Mouse (Mus musculus) liver, embryonic 16.5 days (tissue): ENCODE data around the gene Tunar. TPM values are rescaled to one million over a fixed set of nuclear protein-coding genes. Genes with fewer than 3 reads are reported as not detected.

ENCODE experiments used
- ATAC-seq: fragments of 200-750 bp; cut with Nextera tagmentation; 2 replicates; pipeline ENCODE4 v1.8.0; 2017; ENCODE audit warnings: low read depth, mild to moderate bottlenecking, moderate number of reproducible peaks, moderate library complexity
- H3K27ac ChIP-seq: fragments of 300-500 bp; sonication (generic); 2 replicates; pipeline ENCODE4 v1.5.1; 2014; ENCODE audit warnings: mild to moderate bottlenecking, low read length
- H3K27me3 ChIP-seq: fragments of 300-500 bp; sonication (generic); 2 replicates; pipeline ENCODE4 v1.6.1; 2014; ENCODE audit warnings: low read depth, low read length, mixed read lengths; ENCODE audit not compliant: control insufficient read depth, insufficient read depth
- H3K36me3 ChIP-seq: fragments of 300-500 bp; sonication (generic); 2 replicates; pipeline ENCODE4 v1.6.1; 2014; ENCODE audit warnings: mild to moderate bottlenecking; ENCODE audit not compliant: control insufficient read depth, insufficient read depth
- H3K4me1 ChIP-seq: fragments of 300-500 bp; sonication (generic); 2 replicates; pipeline ENCODE4 v1.6.1; 2014; ENCODE audit warnings: low read depth, low read length, mixed read lengths; ENCODE audit not compliant: control insufficient read depth
- H3K4me2 ChIP-seq: fragments of 300-500 bp; sonication (generic); 2 replicates; pipeline ENCODE4 v1.6.1; 2014; ENCODE audit warnings: low read depth, low read length, mixed read lengths
- H3K4me3 ChIP-seq: fragments of 300-500 bp; sonication (generic); 2 replicates; pipeline ENCODE4 v1.5.1; 2014; ENCODE audit warnings: low read depth, mild to moderate bottlenecking, low read length
- H3K9ac ChIP-seq: fragments of 300-500 bp; sonication (generic); 2 replicates; pipeline ENCODE4 v1.6.1; 2014; ENCODE audit warnings: low read depth, low read length
- H3K9me3 ChIP-seq: fragments of 300-500 bp; sonication (generic); replicated peaks from 2 replicates; pipeline ENCODE4 v1.6.1; 2016; ENCODE audit warnings: low read length; ENCODE audit not compliant: control insufficient read depth
- WGBS: fragments of 180-500 bp; shearing (Covaris S2); extraction: QIAGEN DNeasy Blood & Tissue Kit; methylation state at CpG from one replicate; pipeline ENCODE4 v1.1.7; 2014; ENCODE audit not compliant: insufficient replicate concordance; 5-methylcytosine and 5-hydroxymethylcytosine counted together
- polyA plus RNA-seq: library from polyadenylated mRNA; unstranded; fragments of >200 nt; fragmentation: Nextera tagmentation; extraction: Ambion mirVana; gene quantifications from 2 replicates; pipeline ENCODE4 v1.2.1, GENCODE M21; 2015

Tunar gene
- polyA plus RNA-seq, 1 experiment from 2014 or later: not detected

DNA sequence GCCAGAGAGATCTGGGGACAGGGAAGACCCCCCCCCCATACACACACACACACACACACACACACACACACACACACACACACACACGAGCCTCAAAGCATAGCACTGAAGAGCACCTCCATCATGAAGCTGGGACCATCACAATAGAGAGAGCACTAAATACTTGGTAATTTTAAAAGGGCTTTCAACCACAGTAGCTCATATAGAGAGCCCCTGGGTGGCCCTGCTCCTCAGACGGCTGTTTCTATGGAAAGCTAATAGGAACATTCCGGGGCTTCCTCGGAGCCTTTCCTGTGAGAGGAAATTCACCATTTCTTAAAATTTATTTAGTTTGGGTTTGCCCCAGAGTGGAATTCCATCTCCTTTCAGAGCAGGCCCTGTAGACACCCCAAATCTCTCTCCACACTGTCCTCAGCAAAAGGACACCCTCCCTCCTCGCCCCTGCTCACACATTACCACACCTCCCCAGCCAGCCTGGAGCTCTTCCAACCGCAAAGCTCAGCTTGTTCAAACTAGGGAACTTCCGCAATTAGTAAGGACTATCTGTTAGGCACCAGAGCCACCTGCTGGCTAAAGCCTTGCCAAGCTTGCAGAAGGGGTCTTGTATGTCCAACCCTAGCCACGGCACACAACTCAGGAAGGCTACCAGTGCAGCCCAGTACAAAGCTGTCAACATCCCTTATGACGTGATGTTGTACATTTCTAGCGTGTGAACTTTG, 93.5 kb downstream of the Tunar start:
- no peak overlapping the region for H3K9ac ChIP-seq
- H3K9me3 ChIP-seq: no peaks in the 10 kb centered on the region
- 19% methylated on average over 10 of the region's 10 CpGs for WGBS
- no peak overlapping the region for H3K4me2 ChIP-seq
- no peaks in the 10 kb centered on the region for H3K36me3 ChIP-seq
- no peaks in the 10 kb centered on the region for H3K27me3 ChIP-seq
- ATAC-seq: no peak
- no peak overlapping the region for H3K4me3 ChIP-seq
- H3K27ac ChIP-seq: no peak overlapping the region
- no peaks in the 10 kb centered on the region for H3K4me1 ChIP-seq

DNA sequence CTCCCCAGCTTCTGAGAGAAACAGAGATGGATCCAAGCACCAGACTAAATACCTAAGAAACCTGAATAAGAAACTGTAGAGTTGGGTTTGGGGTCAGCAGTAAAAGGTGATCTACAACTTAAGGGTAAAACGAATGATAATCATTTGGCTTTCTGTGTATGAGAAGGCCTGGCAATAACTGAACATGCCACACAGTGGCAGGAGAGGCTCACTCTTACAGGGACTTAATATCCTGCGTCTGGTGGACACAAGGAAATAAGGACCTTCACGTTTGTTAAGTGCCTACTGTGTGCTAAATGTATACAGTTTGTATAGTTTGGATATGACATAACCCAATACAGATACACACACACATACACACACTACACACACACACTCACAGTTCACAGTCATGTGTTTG, 98.2 kb downstream of the Tunar start:
- Histone ChIP-seq H3K4me2 (no peak overlapping the region), H3K27me3 (no peaks in the 10 kb centered on the region), H3K36me3 (no peaks in the 10 kb centered on the region), H3K4me1 (no peaks in the 10 kb centered on the region), H3K4me3 (no peak overlapping the region), H3K9ac (no peak overlapping the region), H3K9me3 (no peaks in the 10 kb centered on the region), H3K27ac (no peak overlapping the region)
- WGBS: 22% methylated on average over 3 of the region's 3 CpGs
- ATAC-seq: no peak

DNA sequence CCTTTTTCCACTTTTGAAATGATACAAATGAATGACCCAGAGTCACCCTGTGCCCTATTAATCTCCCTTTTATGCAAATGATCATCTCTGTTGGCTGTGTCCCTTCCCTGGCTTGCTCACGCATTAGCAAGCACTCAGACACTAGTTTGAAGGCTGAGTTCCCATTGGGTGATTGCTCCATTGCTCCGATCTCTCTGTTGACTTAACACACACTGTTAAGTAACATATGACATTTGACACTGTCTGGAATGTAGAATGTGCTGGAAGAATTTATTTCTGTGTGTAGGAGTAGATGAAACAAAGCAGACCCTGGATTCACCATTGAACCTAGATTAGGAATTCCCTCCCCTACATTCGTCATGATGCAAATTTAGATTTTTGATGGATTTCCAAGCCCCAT, 99.1 kb downstream of the Tunar start:
- no peaks in the 10 kb centered on the region for H3K4me1 ChIP-seq
- H3K9ac ChIP-seq: no peak overlapping the region
- H3K4me2 ChIP-seq: no peak overlapping the region
- 47% methylated on average over 3 of the region's 3 CpGs for WGBS
- no peaks in the 10 kb centered on the region for H3K9me3 ChIP-seq
- H3K4me3 ChIP-seq: no peak overlapping the region
- H3K36me3 ChIP-seq: no peaks in the 10 kb centered on the region
- no peak for ATAC-seq
- H3K27ac ChIP-seq: no peak overlapping the region
- no peaks in the 10 kb centered on the region for H3K27me3 ChIP-seq

Other genes starting within 250 kb of the Tunar start
- gene Tcl1b2, start 187.9 kb upstream of the Tunar start, polyA plus RNA-seq: not detected in 2 replicates
- gene Tcl1b1, start 174.2 kb upstream of the Tunar start, polyA plus RNA-seq: not detected in 2 replicates
- gene Tcl1b5, start 157.5 kb upstream of the Tunar start, polyA plus RNA-seq: not detected in 2 replicates
- gene Tcl1b3, start 142.8 kb upstream of the Tunar start, polyA plus RNA-seq: not detected in 2 replicates
- not detected in 2 replicates for gene Tcl1b4, start 131.9 kb upstream of the Tunar start, polyA plus RNA-seq
- not detected in 2 replicates for gene Tcl1, start 111.1 kb upstream of the Tunar start, polyA plus RNA-seq
- gene D430019H16Rik, start 120.0 kb downstream of the Tunar start, polyA plus RNA-seq: 0.04 and 0.05 TPM in 2 replicates
- gene Bdkrb2, start 229.4 kb downstream of the Tunar start, polyA plus RNA-seq: 0.04 TPM in 1 of 2 replicates, not detected in the other